Mouse (Mus musculus) left cerebral cortex, adult 9 months (tissue): ENCODE measurements around the gene Zscan12.
"Not testable (repeated sequence)": the region's sequence is repeated elsewhere in the genome, so short reads cannot be mapped to it uniquely, and the experiment has no call there.

Experiments
- DNase-seq, 2 experiments: peaks; one replicate each; pipeline ENCODE4 v3.0.0; 2022; ENCODE audit warnings: low spot score in 2 of 2

The Zscan12 gene

DNA sequence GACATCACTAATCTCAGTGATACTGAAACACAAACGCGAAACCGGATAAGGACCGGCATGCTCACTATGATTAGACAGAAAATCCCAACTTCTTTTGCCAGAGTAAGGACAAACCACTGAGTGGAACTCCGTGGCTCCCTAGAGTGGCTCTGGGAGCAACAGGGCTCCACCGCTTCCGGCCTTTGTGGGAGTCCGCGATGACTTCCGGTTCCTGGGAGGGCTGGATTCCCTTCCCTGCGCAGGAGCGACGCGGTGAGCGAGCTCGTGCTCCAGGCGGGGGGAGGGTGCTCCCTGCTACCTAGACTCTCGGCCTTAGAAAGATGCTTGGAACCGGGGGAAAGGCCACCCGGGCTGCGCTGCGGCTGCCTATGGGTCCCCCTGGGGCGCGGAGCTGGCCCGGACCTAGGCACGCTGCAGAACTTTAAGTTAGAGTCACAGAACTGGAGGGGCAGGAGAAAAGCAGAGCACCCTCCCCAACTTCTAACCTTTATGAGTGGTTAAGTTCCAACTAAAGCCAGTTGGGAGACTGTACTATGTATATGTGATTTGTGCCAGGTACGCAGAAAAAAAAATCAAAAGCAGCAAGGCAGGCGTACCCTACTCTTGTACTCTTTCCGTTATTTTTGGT is at the start of gene Zscan12:
Gene Zscan12 (plus strand): TSS at position 200 of the 628 bp plus-strand sequence.
- peak; percentile 75 to 90 for DNase-seq

DNA sequence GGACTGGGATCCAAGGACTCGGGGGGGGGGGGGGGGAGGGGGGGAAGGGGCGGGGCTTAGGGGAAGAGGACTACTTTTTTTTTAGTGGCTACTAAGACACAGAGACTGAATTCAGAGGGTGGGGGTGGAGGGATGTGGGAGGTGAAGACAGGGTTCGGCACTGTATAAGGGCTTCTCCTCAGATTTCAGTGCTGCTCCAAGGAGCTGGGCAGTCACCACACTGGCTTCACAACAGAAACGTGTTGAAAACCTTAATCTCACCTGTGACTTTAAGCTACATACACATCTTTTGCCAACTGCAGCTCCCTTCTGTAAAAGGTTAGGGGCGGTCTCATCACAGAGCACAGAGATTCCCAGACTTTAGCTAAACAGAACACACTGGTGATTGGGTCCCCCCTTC is 49.8 kb upstream of the Zscan12 start:
- DNase-seq = no peak

DNA sequence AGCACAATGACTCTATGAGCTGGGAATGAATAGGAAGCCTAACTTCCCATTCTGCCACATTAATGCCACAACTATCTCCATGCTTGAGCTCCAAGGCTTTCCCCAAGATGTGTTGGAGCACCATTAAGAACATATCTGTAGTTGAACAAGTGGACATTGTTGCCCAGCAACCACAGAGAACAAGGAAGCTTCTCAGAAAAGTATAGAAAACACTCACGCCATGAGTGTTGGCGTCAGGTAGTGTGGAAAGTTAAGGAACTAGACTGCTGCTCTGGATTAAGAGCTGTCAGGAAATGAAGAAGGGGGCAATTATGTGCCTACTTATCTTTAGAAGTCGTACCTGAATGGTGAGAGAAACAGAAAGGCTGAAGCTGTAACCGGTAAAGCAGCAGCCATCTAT is 48.7 kb upstream of the Zscan12 start:
- no peak for DNase-seq

DNA sequence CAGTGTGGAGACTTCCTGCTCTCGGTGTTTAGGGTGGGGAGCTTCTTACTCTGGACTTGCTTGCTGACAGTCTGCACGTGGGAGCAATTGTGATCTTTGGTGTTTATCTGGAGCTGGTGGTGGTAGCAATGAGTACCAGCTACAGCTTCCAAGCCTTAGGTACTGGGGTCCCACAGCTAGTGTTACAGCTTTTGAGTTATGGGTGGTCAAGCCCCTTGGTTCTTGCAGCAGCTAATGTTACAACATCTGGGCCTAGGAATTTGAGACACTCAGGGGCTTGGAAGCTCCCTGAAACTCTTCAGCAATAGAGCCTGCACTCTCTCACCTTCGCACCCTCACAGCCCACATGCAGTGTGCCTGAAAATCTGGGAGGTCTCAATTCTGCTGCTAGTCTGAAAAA is 42.4 kb upstream of the Zscan12 start:
- DNase-seq = no peak

DNA sequence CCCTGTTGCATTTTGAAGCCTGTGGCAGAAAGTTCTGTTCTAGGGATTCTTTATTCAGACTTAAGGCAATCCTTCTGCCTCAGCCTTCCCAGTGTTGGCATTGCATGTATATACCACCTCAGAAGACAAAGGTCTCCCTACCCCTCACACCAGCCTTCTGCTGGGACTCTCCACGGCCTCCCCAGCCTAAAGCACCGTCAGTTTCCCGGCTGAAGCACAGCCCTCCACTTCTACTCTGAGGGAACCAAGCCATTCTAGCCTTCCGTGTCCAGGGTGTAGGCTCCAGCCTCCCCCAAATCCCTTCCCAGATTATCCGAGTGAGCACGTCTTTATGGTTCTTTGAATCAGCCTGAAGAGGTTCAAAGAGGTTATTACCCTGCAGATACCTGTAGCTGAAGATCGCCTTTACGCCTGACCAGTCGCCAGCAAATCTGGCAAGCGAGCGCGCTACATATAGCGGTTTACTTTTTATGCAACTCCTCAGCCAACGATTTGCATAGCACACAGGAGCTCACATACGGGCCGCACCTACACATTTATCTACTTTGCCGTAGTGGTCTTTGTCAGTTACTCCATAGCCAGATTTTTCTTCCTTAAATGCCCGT is 40.6 kb upstream of the Zscan12 start:
- DNase-seq = no peak

DNA sequence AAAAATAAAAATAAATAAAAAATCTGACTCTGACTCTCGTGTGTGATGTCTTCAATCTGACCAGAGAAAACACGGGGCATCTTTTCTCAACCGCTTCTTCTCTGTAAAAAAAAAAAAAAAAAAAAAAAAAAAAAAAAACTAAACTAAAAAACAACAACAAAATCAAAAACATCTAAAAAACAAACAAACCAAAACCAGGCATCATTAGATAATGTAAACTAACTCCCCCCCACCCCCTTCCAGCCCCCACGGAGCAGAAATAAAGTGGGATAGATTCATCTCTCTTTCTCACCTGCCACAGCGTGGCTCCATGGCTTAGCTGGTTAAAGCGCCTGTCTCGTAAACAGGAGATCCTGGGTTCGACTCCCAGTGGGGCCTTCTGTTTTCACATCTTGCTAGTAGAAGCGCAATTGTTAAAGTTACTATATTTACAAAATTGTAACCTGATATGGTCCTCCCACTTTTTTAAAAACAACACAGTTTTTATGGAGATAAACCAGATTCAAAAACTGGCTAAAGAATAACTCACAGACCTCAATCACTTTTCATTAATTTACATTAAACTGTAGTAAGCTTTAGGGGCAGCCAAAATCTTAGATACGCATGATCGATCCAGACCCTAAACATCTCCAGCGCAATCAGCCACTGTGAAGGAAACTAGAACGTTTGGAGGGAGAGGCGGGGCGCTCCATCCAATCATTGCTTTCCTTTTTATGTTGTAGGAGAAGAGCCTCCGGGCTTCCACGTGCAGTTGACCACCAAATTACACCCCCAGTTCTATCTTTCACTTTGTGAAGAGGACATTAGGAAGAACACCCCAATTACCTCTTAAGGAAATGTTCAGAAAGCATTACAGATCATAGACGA is 39.9 kb upstream of the Zscan12 start:
- DNase-seq = peak in 1 of 2 experiments; percentile 56

DNA sequence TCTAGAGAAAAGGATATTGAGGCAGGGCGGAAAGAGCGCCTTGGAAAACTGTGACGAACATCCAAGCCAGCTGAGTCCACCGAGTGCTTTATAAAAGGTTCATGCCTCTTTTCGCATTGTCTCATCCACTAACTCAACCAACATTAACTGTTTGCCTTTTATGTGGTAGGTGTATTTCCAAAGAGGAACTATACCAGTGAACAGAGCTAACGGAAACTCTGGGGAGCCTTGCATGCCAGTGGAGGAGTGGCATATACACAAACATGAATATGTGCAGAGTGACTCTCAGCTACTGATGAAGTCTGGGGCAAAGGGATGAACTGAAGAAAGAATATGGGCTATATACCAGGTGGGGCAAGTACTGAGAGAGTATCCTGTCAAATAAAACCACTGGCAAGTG is 39.2 kb upstream of the Zscan12 start:
- no peak for DNase-seq

DNA sequence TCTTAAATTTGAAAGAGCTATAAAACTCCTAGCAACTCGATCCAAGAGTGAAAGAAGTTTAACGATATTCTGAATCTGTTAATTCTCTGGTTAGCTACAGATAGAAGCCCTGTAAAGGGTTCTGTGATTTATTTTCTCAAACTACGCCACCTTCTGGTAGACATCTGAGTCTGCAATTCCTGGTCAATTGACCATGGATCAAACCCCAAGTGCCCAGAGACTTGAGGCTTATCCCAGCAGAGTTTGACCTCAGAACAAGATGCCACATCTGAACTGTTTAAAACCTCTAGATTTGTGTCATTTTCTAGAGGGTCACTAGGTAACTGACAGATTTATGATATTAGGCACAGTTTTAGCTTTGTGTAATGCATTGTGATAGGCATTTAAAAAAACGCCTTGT is 36.4 kb upstream of the Zscan12 start:
- no peak for DNase-seq

DNA sequence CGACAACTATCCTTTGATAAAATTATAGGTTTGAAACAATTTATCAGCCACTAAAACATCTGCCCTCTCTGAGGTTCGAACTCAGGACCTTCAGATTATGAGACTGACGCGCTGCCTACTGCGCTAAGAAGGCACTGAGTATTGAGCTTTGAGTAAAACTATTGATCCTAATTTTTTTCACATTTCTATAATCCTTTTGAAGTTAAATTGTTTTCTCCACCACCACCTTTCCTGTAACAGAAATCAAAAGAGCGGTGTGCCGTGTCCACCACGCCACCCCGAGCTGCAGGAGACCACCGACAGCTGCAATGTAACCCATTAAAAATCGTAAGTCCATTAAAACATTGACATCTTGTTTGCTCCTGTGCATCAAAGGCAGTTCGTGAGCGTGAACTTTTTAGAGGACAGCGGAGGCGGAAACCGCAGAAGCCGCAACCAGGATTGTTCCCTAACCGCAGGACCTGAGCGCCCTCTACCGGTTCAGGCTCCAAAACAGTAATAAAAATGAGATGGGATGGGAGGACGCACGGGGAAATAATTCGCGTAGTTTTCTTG is 35.9 kb upstream of the Zscan12 start:
- peak in 1 of 2 experiments; percentile 80 for DNase-seq

DNA sequence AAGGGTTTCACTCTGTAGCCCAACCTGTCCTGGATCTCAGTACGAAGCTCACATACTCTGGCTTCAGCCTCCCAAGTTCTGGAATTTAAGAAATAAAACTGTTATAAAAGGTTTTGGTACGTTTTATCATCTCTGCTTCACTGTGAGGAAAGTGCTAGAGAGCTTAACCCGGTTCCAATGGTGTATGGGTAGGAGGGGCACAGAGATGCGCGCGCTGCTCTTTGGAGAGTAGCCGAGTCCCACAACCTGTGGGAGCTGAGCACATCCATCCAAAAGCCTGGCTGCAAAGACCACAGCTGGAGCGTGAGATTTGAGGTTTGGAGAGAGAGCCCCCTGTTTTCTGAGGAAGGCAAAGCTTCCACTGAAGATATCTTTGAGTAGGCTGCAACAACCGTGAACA is 35.2 kb upstream of the Zscan12 start:
- DNase-seq = no peak

DNA sequence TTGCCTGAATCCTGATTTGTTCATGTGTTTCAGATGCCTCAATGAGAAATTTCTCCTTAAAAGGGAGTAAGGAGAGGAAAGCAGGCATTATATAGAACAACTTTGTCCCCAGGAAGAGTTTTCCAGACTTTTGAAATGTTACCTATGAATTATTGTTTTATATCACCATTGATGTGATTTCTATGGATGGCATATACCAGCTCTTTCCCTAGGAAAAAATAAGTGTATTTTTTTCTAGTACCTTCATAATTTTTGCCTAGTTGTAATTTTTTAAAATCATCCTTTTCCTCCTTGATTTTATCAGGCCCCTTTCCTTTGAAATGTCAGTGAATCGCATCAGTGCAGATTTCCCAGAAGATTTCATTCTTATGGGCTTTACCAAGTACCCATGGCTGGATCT is 16.0 kb upstream of the Zscan12 start, which contains the start of gene Olfr1367:
Gene Olfr1367 (plus strand): TSS at position 301 of the 400 bp plus-strand sequence.
- no peak for DNase-seq

DNA sequence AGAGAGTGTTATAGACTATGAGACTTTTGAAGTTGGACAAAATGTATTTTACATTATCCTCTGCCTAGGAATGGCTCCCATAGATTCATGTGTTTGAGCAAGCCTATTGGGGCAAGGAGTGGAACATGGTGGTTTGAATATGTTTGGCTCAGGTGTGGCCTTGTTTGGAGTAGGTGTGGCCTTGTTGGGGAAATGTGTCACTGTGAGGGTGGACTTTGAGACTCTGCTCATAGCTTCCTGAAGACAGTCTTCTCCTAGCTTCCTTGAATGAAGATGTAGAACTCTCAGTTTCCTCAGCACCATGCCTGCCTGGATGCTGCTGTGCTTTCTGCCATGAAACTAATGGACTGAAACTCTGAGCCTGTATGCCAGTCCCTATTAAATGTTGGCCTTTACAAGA is 12.0 kb upstream of the Zscan12 start:
- DNase-seq = no peak

DNA sequence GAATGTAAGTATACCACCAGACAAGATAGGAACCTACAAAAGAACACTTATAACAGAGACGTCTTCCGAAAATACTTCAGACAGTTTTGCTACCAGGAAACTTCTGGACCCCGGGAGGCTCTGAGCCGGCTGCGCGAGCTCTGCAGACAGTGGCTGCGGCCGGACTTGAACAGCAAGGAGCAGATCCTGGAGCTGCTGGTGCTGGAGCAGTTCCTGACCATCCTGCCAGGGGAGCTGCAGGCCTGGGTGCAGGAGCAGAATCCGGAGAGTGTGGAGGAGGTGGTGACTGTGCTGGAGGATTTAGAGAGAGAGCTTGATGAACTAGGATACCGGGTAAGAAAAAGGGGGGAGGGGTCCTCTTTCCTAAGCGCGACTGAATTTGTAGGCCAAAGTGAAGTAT is 1.1 kb downstream of the Zscan12 start:
- no peak for DNase-seq

DNA sequence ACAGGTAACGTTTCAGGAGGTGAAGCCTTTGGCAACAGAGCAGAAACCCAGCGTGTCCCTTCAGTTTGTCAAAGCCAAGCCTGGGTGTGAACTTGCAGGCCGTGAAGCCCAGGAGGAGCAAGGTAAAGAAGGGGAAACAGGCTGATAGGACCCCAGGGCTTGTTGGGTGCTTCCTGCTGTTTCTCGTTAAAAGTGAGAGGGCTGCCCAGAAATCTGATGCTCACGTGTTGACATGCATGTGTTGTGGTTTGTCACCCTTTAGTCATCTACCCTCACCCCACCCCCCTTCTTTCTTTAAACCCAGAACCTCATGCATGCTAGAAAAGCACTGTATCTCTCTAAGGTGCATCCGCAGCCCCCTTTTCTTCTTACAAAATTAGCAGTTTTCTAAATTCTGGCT is 4.0 kb downstream of the Zscan12 start:
- DNase-seq = no peak

DNA sequence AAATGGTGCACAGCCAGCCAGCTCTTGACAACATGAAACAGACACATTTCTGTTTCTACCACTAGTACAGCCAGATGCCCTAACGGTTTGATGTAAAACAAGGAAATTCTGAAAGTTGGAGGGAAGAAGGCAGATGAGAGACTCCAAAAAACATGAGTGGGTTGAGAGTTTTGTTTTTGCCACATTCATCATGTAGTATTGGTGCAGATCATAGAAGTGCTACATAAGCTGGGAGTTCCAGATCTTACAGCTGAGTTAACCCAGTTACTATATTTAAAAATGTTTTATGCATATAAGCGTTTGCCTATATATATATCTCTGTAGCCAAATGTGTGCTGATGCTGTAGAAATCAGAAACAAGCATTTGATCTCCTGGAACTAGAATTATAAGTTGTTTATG is 10.1 kb downstream of the Zscan12 start:
- no peak for DNase-seq

DNA sequence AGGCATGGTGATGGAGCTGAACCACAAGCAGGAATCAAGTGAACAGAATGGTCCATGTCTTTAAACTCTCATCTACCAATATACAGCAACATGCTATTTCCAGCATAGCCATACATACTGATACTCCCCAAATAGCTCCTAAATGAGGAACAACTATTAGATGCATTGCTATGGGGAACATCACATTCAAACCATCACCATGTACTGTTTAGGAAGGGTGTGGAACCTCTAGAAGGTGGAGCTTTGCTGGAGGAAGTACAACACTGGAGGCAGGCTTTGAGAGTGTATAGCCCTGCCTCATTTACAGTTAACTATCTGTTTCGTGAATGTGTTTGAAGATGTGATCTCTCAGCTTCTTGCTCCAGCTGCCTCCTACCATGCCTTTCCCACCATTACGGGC is 15.2 kb downstream of the Zscan12 start:
- DNase-seq = no peak

DNA sequence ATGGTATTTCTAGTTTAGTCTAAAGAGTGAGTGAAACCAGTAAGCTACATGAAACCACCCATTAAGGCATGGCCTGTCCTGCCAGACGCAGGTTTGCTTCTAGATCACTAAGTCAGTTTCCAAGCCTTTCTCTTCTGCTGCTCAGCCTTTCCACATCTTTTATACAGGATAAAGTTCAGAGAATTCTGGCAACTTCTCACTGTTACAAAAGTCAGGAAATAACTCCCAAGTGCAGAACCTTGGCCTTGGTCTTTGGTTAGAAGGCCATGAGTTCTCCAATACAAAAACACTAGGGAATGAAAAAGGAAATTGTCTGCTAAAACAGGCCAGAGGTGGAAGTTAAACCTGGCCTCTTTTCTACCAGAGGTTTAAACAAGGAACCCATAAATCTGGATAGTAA is 32.6 kb downstream of the Zscan12 start:
- no peak for DNase-seq

DNA sequence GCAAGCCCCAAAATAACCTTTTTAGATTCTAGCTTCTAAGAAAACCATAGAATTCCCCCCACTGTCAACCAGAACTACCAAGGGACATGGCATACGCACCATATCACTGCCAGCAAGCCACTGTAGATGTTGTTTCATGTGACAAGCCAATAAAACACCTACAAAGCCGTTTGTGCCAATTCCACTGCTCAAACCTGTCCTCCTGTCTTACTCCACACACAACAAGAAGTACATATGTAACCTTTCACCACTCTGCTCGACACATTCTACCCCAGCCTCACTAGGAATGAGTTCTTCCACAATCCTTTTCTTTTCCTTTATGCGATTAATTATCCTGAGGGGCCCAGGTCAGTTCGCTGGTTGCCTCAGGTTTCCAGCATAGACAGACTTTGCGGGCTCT is 33.0 kb downstream of the Zscan12 start:
- DNase-seq = no peak

DNA sequence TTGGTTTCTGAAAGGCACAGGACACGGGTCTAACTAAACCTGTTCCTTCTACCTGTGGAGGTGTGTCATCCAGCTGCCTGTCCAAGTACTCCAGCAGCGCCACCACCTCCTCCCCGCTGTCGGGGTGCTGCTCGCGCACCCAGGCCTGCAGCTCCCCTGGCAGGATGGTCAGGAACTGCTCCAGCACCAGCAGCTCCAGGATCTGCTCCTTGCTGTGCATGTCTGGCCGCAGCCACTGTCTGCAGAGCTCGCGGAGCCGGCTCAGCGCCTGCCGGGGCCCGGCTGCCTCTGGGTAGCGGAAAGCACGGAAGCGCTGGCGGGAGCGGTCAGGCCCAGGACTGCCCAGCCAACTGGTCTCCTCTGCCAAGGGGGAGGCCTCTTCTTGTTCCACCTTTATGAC is 33.4 kb downstream of the Zscan12 start:
- DNase-seq = not testable (repeated sequence)

DNA sequence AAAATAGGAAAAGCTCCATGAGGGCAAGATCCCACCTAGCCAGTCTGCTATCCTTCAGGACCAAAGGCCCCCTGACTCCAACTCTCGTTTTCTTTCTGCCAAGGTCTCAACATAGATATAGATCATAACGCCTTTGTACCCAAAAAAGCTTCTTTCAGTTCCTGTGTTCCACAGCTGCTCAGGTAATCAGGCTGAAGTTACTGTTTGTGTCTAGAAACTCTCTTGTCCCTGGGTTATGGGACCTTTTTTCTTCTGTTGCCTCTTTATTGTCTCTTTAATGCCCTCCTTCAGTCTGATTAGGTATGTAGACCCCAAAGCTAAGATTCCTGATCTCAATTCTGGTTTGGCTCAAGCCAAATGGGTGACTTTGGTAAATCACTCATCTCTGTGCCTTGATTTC is 34.9 kb downstream of the Zscan12 start:
- no peak for DNase-seq

DNA sequence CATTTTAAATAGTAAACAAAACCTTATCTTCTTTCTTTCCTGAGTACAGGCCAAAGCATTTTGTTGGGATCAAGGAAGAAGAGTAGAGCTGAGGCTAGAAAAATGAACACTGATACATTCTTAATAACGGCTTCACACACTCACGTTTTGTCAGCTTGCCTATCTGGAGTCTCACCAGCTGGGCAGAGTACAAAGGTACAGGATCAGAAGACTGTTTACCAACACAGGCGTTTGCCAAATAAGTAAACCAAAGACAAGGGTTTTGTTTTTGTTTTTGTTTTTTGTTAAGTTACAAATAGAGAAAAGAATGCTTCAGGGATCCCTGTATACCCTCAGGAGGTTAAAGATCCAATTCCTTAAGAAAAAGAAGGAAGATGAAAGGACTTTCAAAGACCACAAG is 38.5 kb downstream of the Zscan12 start:
- no peak for DNase-seq

DNA sequence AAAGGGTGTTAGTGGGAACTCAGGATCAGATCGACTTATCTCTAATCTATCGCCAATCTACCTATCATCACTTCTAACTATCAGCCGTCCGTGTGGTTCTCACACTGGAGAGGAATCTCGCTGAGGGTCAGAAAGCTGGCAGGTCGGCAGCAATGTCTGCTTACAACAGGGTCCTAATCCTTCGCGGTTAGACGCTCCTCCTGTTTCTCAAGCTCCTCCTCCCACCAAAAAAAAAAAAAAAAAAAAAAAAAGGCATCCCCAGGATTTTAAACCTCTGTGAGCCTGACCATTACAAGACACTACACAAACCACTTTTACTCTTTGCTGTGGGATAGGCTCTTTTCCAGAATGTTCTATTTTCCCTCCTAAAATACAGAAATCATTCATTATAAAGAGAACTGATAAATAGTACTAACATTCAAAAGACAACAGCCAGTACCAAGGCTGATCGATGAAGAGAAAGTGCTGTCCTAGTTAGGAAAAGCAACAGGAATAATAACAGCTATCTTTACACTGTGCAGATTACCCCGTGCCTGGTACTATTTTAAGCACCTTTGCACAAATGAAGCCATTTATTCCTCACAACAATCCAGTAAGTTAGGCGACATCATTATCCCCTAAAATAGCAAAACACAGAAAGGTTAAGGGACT is 39.1 kb downstream of the Zscan12 start:
- DNase-seq = no peak
